Mouse (Mus musculus) c-Kit-positive CD71-positive TER-119-negative erythroid progenitor cells, embryonic 14.5 days (primary cell): Measurements from ENCODE around the gene Bora.
"Not testable (repeated sequence)": the region's sequence is repeated elsewhere in the genome, so short reads cannot be mapped to it uniquely, and the experiment has no call there.

ENCODE experiments used
- DNase-seq: peaks from one replicate; pipeline ENCODE4 v3.0.0-alpha.2; 2013; ENCODE audit warnings: low read depth

The Bora gene

GRCm38 (mm10) chr14:99046031-99046781, at the start of gene Bora, which contains the start of gene Mzt1:
Gene Bora, plus strand, starts transcription at chr14:99046222.
Gene Mzt1, minus strand, starts transcription at chr14:99046134.
- DNase-seq, result peak; percentile 89

GRCm38 (mm10) chr14:99010224-99010919, 35.6 kb upstream of the Bora start:
- no peak for DNase-seq

- no peak for DNase-seq
These were observed 35.1 kb upstream of the Bora start for GRCm38 (mm10) chr14:99010920-99011313.

GRCm38 (mm10) chr14:99018691-99019090, 27.3 kb upstream of the Bora start:
- DNase-seq, result no peak

GRCm38 (mm10) chr14:99019136-99019808, 26.8 kb upstream of the Bora start:
- DNase-seq, result no peak

- no peak for DNase-seq
These were observed 23.5 kb upstream of the Bora start for GRCm38 (mm10) chr14:99022346-99023086.

GRCm38 (mm10) chr14:99029987-99030386, 16.0 kb upstream of the Bora start:
- no peak for DNase-seq

GRCm38 (mm10) chr14:99031337-99031873, 14.6 kb upstream of the Bora start:
- DNase-seq, result no peak

GRCm38 (mm10) chr14:99032596-99032995, 13.4 kb upstream of the Bora start:
- DNase-seq, result no peak

- DNase-seq, result not testable (repeated sequence)
These were observed 11.2 kb upstream of the Bora start for GRCm38 (mm10) chr14:99034851-99035250.

- no peak for DNase-seq
These were observed 10.0 kb upstream of the Bora start for GRCm38 (mm10) chr14:99036039-99036438.

- DNase-seq, result no peak
These were observed 8.3 kb upstream of the Bora start for GRCm38 (mm10) chr14:99037703-99038102.

GRCm38 (mm10) chr14:99039308-99039707, 6.7 kb upstream of the Bora start:
- not testable (repeated sequence) for DNase-seq

GRCm38 (mm10) chr14:99041416-99041815, 4.6 kb upstream of the Bora start:
- no peak for DNase-seq

- DNase-seq, result no peak
These were observed 2.5 kb upstream of the Bora start for GRCm38 (mm10) chr14:99043499-99043898.

GRCm38 (mm10) chr14:99044096-99044495, 1.9 kb upstream of the Bora start:
- no peak for DNase-seq

- peak; percentile 54 for DNase-seq
These were observed 1.3 kb upstream of the Bora start for GRCm38 (mm10) chr14:99044718-99045117.

- no peak for DNase-seq
These were observed 518 bp upstream of the Bora start for GRCm38 (mm10) chr14:99045378-99046030.

- DNase-seq, result peak; percentile 44
These were observed 760 bp downstream of the Bora start for GRCm38 (mm10) chr14:99046782-99047181.

GRCm38 (mm10) chr14:99058959-99059586, 13.1 kb downstream of the Bora start:
- no peak for DNase-seq

GRCm38 (mm10) chr14:99060616-99061015, 14.6 kb downstream of the Bora start:
- no peak for DNase-seq
